Mouse (Mus musculus): ENCODE results near the gene Cerkl.

DNA sequence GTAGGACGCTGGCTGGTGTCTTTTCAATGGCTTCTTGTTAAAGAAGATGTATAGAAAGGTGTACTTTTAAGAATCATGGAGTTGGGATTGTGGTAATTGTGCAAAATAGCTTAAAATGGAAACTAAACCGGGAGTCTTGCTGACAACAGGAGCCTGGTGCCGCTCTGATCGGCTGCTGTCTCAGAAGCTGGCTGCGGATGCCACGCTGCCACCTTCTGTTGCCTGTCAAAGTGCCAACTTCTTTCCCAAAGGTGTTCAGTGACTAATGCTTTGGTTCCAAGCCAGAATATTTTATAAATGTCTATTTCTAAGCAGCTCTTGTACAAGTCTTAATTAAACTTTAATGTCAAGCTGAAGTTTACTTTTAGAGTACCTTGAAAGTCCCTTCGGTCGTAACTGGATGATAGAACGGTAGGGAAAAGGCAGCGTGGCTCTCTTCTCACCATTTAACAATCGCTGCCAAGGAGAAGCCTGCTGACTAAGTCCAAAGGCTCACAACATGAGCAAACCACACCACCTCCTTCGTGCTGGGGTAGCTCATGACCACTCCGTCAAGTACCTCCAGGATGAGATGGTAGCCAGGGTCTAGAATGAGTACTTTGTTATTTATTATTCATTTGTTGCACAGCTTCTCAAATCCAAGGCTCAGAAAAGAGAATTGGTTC, 147.0 kb downstream of the Cerkl start:
- TF ChIP-seq GATA2 (IDR thresholded peaks at IDR 0.05; ENCODE audit: borderline replicate concordance, low read depth, low read length) = no peak
- no peak for TF ChIP-seq CTCF (IDR thresholded peaks at IDR 0.05; ENCODE audit: low read depth, low read length)
- TF ChIP-seq TAL1 (conservative IDR thresholded peaks at IDR 0.05; ENCODE audit: low read depth, low read length) = no peak

Measured in G1E (cell line).